Mouse (Mus musculus) ES-Bruce4 (cell line): Measurements from ENCODE around the gene Lpar3. TPM values are rescaled to one million over a fixed set of nuclear protein-coding genes. Genes with fewer than 3 reads are reported as not detected.

Source experiments
- H3K27ac ChIP-seq: 2 replicates; pipeline ENCODE4 v1.5.1; 2012; ENCODE audit warnings: low read length, inconsistent platforms; ENCODE audit not compliant: insufficient read depth
- H3K27me3 ChIP-seq: 2 replicates; pipeline ENCODE4 v1.6.1; 2012; ENCODE audit warnings: mild to moderate bottlenecking, low read length, inconsistent platforms; ENCODE audit not compliant: control insufficient read depth, poor library complexity, insufficient read depth, severe bottlenecking
- H3K36me3 ChIP-seq: 2 replicates; pipeline ENCODE4 v1.6.1; 2012; ENCODE audit warnings: inconsistent platforms, mild to moderate bottlenecking, low read length, moderate library complexity; ENCODE audit not compliant: control insufficient read depth, poor library complexity, insufficient read depth, severe bottlenecking
- H3K4me1 ChIP-seq: one replicate; pipeline ENCODE4 v1.8.1; 2011; ENCODE audit warnings: low read length; ENCODE audit not compliant: control insufficient read depth, insufficient read depth
- H3K4me3 ChIP-seq: 2 replicates; pipeline ENCODE4 v1.5.1; 2011; ENCODE audit warnings: low read depth, mild to moderate bottlenecking, low read length
- H3K9ac ChIP-seq: 2 replicates; pipeline ENCODE4 v1.6.1; 2012; ENCODE audit warnings: low read depth, mild to moderate bottlenecking, inconsistent platforms; ENCODE audit not compliant: poor library complexity, severe bottlenecking
- H3K9me3 ChIP-seq: replicated peaks from 2 replicates; pipeline ENCODE4 v1.6.1; 2012; ENCODE audit warnings: mild to moderate bottlenecking, low read length, inconsistent platforms; ENCODE audit not compliant: control insufficient read depth, poor library complexity, insufficient read depth, severe bottlenecking
- CTCF ChIP-seq: IDR thresholded peaks from one replicate; pipeline ENCODE4 v1.8.1; 2011; ENCODE audit warnings: low read depth, low read length
- EP300 ChIP-seq: IDR thresholded peaks from 2 replicates; pipeline ENCODE4 v1.6.1; 2011; ENCODE audit warnings: low read depth, low read length; ENCODE audit not compliant: insufficient read depth
- POLR2A ChIP-seq: IDR thresholded peaks from one replicate; pipeline ENCODE4 v1.8.1; 2011; ENCODE audit warnings: low read length; ENCODE audit not compliant: insufficient read depth
- polyA plus RNA-seq: library from polyadenylated mRNA; stranded (reverse); fragments of >200 nt; gene quantifications from 2 replicates; pipeline ENCODE4 v1.2.4, GENCODE M21; 2011; ENCODE audit warnings: low read depth; ENCODE audit not compliant: missing spikeins, insufficient read depth, insufficient read length

Gene Lpar3
- polyA plus RNA-seq, 1 experiment: 0.33 TPM

- Histone ChIP-seq H3K27ac (no peak overlapping the region), H3K9me3 (no peaks in the 10 kb centered on the region), H3K27me3 (no peaks in the 10 kb centered on the region), H3K36me3 (no peaks in the 10 kb centered on the region), H3K9ac (no peak overlapping the region), H3K4me1 (no peaks in the 10 kb centered on the region), H3K4me3 (no peak overlapping the region)
- no peak for TF ChIP-seq EP300
- no peak for TF ChIP-seq CTCF
- TF ChIP-seq POLR2A: no peak
These were observed 36.8 kb downstream of the Lpar3 start for GRCm38 (mm10) chr3:146257483-146258122.

GRCm38 (mm10) chr3:146260203-146260602 is 39.4 kb downstream of the Lpar3 start:
- Histone ChIP-seq H3K4me1 (no peaks in the 10 kb centered on the region), H3K9ac (no peak overlapping the region), H3K9me3 (no peaks in the 10 kb centered on the region), H3K4me3 (no peak overlapping the region), H3K27ac (no peak overlapping the region), H3K36me3 (no peaks in the 10 kb centered on the region), H3K27me3 (no peaks in the 10 kb centered on the region)
- no peak for TF ChIP-seq CTCF
- no peak for TF ChIP-seq EP300
- TF ChIP-seq POLR2A: no peak

DNA sequence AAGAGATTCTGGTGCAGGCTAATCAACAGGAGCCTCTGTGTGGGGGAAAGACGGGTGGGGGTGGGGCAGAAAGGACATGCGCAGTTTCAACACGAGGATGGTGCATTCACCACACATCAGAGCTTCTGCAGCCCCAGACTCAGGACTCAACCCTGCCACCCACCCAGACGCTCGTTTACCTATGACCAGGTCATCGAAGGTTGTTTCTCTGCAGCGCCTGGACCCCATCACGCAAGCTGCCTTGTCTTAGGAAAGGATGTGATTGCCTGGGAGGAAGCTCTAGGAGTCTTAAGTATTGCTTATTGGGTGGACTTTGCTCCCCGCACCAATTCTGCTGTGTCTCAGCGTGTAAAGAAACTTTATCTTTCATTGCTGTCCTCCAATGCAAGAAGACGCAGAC is 40.1 kb downstream of the Lpar3 start:
- no peak overlapping the region for H3K27ac ChIP-seq
- H3K36me3 ChIP-seq: no peaks in the 10 kb centered on the region
- TF ChIP-seq CTCF (no peak), POLR2A (no peak), EP300 (no peak)

DNA sequence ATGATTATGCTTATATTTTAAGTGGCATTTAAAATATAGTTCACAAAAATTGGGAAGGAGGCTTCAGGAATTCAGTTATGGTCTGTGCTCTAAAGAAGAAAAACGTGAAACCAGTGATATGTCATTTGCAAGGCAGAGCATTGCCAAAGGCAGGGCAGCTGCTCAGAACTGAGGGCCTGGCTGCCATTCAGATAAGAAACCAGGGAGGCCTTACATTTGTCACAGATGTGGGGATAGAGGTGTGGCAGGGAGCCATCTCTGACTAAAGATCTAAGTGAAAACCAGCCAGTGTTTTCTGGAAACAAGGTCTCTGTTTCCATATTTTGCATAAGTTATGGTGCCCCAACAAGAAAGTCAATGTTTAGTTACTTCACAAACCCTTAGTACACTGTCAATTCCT is 41.8 kb downstream of the Lpar3 start:
- Histone ChIP-seq H3K27me3 (no peaks in the 10 kb centered on the region), H3K4me3 (no peak overlapping the region), H3K9me3 (no peaks in the 10 kb centered on the region), H3K4me1 (no peaks in the 10 kb centered on the region), H3K36me3 (no peaks in the 10 kb centered on the region), H3K27ac (no peak overlapping the region), H3K9ac (no peak overlapping the region)
- TF ChIP-seq EP300: no peak

More for the DNA sequence above, 40.1 kb downstream of the Lpar3 start:
- Histone ChIP-seq H3K9me3 (no peaks in the 10 kb centered on the region), H3K4me3 (no peak overlapping the region), H3K4me1 (no peaks in the 10 kb centered on the region), H3K27me3 (no peaks in the 10 kb centered on the region), H3K9ac (no peak overlapping the region)

DNA sequence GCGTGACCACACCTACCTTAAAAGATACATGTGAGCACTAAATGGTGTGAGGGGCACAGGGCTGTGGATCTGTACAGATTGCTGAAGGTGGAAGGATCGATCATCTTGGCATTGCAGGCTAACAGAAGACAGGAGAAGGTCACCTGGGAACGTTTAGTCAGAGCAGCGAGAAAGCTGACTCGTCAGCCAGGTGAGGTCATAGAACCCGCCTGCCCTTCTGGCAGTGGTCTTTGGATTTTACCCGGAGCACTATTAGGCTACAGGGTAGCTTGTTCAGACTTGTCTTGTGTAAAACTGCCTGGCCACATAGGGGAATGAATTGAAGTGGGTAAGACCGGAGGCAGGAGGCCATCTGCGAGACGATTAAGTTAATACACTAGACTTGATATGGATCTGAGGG is 43.4 kb downstream of the Lpar3 start:
- H3K27ac ChIP-seq: no peak overlapping the region
- TF ChIP-seq CTCF: no peak
- H3K4me3 ChIP-seq: no peak overlapping the region
- H3K27me3 ChIP-seq: no peaks in the 10 kb centered on the region
- H3K9ac ChIP-seq: no peak overlapping the region
- no peaks in the 10 kb centered on the region for H3K9me3 ChIP-seq
- no peaks in the 10 kb centered on the region for H3K36me3 ChIP-seq
- H3K4me1 ChIP-seq: no peaks in the 10 kb centered on the region

DNA sequence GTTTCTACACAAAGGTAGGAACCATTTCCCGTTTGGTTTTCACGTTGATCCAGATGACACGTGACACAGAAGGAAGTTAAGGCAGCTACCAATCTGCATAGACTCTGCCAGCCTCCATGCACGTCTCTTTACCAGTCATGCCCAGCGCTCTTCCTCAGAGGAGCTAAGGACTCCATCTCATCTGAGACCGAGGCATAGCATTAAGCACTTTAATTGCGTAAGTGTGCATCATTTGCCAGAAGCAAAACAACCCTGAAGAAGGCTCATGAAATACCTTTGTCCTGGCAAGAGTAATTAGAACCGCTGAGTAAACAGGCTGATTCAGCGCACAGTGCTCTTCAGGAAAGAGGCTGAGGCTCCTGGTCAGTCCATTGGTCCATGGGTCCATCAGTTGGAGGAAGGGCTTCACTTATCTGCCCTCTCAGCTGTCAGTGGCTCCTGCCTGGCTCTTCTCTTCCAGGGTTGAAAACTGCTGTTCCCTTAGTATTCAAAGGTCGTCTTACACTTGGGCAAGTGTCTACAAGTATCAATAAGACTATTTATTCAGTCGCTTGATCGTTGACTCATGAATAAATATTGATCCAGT is 44.9 kb downstream of the Lpar3 start:
- Histone ChIP-seq H3K9me3 (no peaks in the 10 kb centered on the region), H3K4me1 (no peaks in the 10 kb centered on the region), H3K36me3 (no peaks in the 10 kb centered on the region), H3K9ac (no peak overlapping the region), H3K27ac (no peak overlapping the region), H3K4me3 (no peak overlapping the region), H3K27me3 (no peaks in the 10 kb centered on the region)
- TF ChIP-seq POLR2A (no peak), EP300 (no peak), CTCF (no peak)
